Mouse (Mus musculus): ENCODE data around the gene Dpm3. TPM values are rescaled to one million over a fixed set of nuclear protein-coding genes. Genes with fewer than 3 reads are reported as not detected.

The Dpm3 gene
- total RNA-seq, 2 experiments from 2014 or later, result 16.8 TPM; not detected in 1

DNA sequence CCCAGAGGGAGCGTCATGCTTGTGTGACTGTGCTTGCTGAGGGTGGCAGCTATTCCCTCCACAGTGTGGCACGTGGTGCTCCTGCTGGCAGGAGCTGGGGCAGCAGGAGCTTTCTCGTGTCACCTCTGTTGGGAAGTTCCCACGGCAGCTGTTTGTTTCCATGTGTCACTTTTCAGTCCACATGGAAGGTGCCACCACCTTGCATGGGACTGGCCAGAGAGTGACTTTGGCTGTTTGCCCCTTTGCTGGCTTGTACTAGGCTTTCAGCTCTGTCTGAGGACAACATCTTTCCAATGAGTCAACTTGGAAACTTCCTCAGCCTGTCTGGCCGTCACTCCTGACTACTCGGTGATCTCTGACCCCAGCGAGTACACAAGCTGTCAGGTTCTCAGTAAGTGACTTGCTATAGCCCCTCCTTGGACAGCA lies 29.4 kb downstream of the Dpm3 start:
- ATAC-seq (replicated peaks; ENCODE audit: low FRiP score, poor library complexity, severe bottlenecking), result no peak

GRCm38 (mm10) chr3:89291874-89292273 lies 32.7 kb downstream of the Dpm3 start:
- ATAC-seq (replicated peaks; ENCODE audit: low FRiP score, poor library complexity, severe bottlenecking), result no peak

- no peak for ATAC-seq (replicated peaks; ENCODE audit: low FRiP score, poor library complexity, severe bottlenecking)
These were observed 33.1 kb downstream of the Dpm3 start for GRCm38 (mm10) chr3:89292303-89292702.

GRCm38 (mm10) chr3:89293247-89293918 lies 34.2 kb downstream of the Dpm3 start:
- ATAC-seq (replicated peaks; ENCODE audit: low FRiP score, poor library complexity, severe bottlenecking), result no peak

DNA sequence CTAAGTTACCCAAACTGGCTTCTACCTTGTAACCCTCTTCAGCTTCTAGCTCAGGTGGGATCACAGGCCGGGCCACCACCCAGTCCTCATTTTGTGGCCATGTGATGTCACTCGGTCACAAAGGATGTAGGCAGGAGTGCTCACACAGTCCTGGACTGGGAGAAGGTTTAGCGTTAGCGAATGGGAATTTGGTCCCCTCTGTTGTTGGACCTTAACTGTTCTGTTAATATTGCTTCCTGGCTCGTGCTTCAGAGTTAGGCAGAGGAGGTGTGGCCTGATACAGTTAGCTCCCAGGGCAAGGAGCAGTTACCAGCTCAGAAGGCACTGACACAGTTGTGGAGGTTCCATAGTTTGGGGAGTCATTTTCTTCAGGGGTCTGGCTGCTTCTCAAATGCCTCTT lies 35.0 kb downstream of the Dpm3 start:
- no peak for ATAC-seq (replicated peaks; ENCODE audit: low FRiP score, poor library complexity, severe bottlenecking)

DNA sequence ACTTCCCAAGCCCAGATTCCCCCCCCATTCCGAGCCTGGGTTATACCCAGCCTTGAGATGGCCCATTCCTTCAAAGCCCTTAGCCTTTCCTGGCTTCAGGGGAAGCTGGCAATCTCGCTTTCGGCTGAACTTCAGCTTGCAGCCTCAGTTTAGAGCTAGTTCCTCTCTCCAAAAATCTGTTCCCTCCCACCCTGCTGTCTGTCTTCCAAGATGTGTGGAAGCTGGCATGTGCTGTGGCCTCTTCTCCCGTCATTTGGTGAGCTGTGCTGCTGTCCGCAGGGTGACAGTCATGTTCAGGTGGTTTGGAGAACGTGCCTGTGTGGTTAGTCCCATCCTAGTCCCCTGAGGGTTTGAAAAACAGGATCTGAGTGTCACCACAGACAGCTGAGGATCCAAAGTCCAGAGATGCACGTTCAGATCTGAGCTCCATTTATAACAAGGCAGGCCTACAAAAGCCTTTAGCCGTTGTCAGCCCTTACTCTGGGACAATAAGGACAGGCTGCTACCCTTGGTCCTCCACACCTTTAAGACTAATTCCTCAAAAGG lies 36.6 kb downstream of the Dpm3 start:
- no peak for ATAC-seq (replicated peaks; ENCODE audit: low FRiP score, poor library complexity, severe bottlenecking)

- ATAC-seq (replicated peaks; ENCODE audit: low FRiP score, poor library complexity, severe bottlenecking), result no peak
These were observed 37.7 kb downstream of the Dpm3 start for GRCm38 (mm10) chr3:89296761-89297396.

DNA sequence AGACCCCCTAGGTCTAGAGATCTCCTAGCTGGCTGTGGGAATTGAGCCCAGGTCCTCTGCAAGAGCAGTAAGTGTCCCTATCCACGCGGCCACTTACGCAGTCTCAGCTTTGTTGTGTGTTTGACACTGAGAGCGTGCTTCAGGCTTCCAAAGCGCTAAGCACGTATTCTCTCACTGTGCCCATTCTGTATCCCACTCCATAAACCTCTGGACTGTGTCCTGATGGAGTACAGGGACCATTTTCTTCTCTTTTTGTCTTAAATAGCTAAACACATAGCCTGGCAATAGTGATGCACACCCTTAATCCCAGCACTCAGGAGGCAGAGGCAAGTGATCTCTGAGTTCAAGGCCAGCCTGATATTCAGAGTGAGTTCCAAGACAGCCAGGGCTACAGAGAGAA lies 39.8 kb downstream of the Dpm3 start:
- no peak for ATAC-seq (replicated peaks; ENCODE audit: low FRiP score, poor library complexity, severe bottlenecking)

DNA sequence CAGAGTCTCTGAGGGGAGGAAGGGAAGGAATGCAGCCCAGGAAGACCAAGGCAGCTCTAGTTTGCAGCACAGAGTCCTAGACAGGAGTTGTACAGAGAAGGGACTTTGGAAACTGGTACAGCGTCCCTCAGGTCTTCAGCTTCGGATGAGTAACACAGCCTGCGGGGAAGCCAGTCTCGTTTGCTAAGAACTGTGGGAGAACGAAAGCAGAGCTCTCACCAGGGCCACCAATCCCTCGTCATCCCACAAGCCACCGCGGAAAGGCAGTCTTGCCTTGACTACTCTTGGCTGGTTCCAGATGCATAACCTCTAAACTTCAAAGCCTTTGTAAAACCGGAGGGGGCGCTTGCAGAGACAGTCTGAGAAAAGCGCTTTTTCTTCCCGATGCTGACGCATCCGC lies 40.3 kb downstream of the Dpm3 start:
- ATAC-seq (replicated peaks; ENCODE audit: low FRiP score, poor library complexity, severe bottlenecking), result no peak

DNA sequence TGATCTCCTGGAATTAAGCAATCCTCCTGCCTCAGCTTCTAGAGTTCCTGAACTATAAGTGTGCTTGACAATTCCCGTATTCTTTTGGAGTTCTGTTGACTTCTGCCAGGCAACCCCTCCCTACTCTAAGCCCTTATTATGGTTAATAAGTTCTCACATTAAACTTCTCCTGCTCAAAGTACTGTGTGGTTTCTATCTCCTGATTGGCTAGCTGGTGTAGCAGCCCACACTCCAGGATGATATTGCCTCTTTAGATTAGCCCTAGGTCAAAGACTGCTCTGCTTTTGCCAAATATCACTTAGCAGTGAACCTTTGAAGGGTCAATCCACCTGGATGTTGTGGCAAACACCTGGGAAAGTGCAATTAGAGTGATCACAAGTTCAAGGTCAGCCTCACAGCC lies 40.9 kb downstream of the Dpm3 start:
- no peak for ATAC-seq (replicated peaks; ENCODE audit: low FRiP score, poor library complexity, severe bottlenecking)

DNA sequence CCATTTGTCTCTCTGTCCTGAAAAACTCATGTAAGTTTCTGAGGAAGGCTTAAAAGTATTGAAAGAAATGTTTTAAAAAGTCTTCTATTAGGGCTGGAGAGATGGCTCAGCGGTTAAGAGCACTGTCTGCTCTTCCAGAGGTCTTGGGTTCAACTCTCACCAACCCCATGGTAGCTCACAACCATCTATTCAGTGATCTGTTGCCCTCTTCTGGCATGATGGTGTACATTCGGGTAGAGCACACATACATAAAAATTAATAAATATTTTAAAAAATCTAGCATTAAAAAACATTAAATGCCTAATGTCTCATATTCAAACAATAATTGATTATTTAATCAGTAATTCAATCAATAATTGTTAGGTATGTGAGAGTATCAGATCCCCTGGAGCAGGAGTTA lies 41.4 kb downstream of the Dpm3 start:
- no peak for ATAC-seq (replicated peaks; ENCODE audit: low FRiP score, poor library complexity, severe bottlenecking)

DNA sequence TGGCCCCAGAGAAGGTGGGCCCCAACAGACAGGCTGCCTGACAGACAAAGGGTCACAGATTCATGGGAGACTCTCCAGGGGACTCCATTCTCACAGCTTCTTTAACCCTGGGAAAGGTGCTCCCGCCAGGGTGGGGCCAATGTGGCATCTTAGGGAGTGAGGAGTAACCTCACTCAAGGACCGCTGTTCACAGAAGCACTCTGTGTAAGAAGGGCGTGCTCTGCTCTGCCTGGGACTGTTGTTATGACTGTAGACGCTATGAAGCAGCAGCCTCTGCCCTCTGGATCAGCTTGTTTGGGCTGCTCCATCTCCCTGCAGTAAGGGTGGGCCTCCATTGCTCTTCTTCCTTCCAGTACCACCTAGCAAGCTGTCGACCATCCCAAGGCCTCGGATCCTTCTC lies 45.3 kb downstream of the Dpm3 start:
- no peak for ATAC-seq (replicated peaks; ENCODE audit: low FRiP score, poor library complexity, severe bottlenecking)

DNA sequence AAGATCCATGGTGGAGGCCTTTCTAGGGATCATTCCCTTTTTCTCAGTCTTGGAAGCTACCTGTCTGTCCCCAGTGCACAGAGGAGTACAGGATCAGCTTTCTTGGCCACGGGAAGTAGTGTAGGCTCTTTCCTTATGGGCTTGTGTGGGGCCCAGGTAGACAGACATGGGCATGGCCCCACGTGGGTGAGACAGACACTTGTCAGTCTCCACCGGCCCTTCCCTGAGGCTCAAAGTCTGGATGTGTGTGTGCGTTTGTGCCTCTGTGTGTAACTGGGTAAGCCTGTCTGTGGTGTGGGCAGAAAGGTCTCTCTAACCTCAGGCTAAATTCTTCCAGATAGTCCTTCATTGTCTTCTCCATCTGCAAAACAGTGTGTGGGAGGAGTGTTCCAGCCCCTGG lies 45.9 kb downstream of the Dpm3 start:
- ATAC-seq (replicated peaks; ENCODE audit: low FRiP score, poor library complexity, severe bottlenecking), result no peak

GRCm38 (mm10) chr3:89305551-89306325 lies 46.6 kb downstream of the Dpm3 start:
- ATAC-seq (replicated peaks; ENCODE audit: low FRiP score, poor library complexity, severe bottlenecking), result no peak

DNA sequence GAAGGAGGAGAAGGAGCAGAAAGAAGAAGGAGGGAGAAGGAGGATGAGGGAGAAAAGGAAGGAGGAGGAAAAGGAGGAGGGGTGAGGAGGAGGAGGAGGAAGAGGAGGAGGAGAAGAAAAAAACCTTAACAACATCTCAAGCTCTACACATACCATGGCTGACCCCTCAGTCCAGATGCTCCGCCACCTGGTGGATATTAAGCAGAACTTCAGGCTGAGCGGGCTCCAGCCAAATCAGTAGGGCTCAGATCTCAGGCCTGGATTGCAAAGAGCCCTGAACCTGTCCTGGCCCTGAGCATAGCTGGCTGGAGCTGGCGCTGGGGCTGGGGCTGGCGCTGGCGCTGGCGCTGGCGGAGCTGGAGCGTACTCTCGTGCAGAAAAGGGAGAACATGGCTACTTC lies 48.9 kb downstream of the Dpm3 start:
- peak; percentile 81 for ATAC-seq (replicated peaks; ENCODE audit: low FRiP score, poor library complexity, severe bottlenecking)

- no peak for ATAC-seq (replicated peaks; ENCODE audit: low FRiP score, poor library complexity, severe bottlenecking)
These were observed 55.2 kb downstream of the Dpm3 start for GRCm38 (mm10) chr3:89314340-89314739.

- ATAC-seq (replicated peaks; ENCODE audit: low FRiP score, poor library complexity, severe bottlenecking), result no peak
These were observed 55.6 kb downstream of the Dpm3 start for GRCm38 (mm10) chr3:89314791-89315190.

DNA sequence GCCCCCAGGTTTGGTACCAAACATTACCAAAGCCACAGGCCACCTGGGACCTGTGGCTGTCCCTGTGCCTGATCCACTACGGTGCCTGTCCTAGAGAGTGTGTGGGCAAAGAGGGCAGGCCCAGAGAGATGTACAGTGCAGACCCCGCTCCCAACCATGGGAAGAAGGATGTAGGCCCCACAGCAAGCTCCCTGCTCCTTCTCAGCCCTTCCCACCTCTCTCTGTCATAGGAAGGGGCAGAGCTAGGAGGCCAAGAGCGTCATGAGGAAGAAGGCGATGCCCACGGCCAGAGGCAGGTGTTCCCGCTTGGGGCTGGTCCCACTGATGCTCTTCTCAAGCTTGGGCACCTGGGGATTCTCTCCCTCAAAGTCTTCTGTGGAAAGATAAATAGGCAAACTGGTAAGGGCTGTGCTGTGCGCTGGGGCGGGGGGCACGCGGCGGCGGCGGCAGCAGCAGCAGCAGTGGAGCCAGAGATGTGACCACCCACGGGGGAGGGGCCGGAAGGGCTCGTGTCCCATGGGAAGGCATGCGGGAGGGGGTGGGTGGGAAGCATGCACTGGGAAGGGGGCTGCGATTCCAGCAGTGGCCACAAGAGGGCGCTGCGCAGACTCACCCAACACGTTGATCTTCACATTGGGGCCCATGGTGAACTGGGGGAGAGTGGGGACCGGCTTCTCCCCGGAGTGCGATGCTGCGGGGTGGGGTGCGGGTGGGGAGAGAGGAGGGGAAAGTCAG lies 56.2 kb downstream of the Dpm3 start:
- ATAC-seq (replicated peaks; ENCODE audit: low FRiP score, poor library complexity, severe bottlenecking), result no peak

GRCm38 (mm10) chr3:89315930-89316831 lies 57.0 kb downstream of the Dpm3 start:
- ATAC-seq (replicated peaks; ENCODE audit: low FRiP score, poor library complexity, severe bottlenecking), result no peak

All from erythroid progenitor cell, adult 5-6 weeks (primary cell).